Mouse (Mus musculus) limb, embryonic 10.5 days (tissue): ENCODE data around the gene Pou6f2. TPM values are rescaled to one million over a fixed set of nuclear protein-coding genes. Genes with fewer than 3 reads are reported as not detected.

Source experiments
- DNase-seq: peaks from one replicate; pipeline ENCODE4 v3.0.0-alpha.2; 2017; ENCODE audit warnings: low spot score
- H3K27ac ChIP-seq: fragments of 300-500 bp; sonication (generic); 2 replicates; pipeline ENCODE4 v1.5.1; 2016; ENCODE audit warnings: mild to moderate bottlenecking
- H3K27me3 ChIP-seq: fragments of 300-500 bp; sonication (generic); 2 replicates; pipeline ENCODE4 v1.6.1; 2016; ENCODE audit warnings: low read depth, mild to moderate bottlenecking; ENCODE audit not compliant: poor library complexity, severe bottlenecking
- H3K36me3 ChIP-seq: fragments of 300-500 bp; sonication (generic); 2 replicates; pipeline ENCODE4 v1.6.1; 2016; ENCODE audit warnings: mild to moderate bottlenecking, moderate library complexity
- H3K4me1 ChIP-seq: fragments of 300-500 bp; sonication (generic); 2 replicates; pipeline ENCODE4 v1.6.1; 2016
- H3K4me3 ChIP-seq: fragments of 300-500 bp; sonication (generic); 2 replicates; pipeline ENCODE4 v1.5.1; 2016; ENCODE audit warnings: mild to moderate bottlenecking, moderate library complexity
- H3K9me3 ChIP-seq: fragments of 300-500 bp; sonication (generic); replicated peaks from 2 replicates; pipeline ENCODE4 v1.6.1; 2016; ENCODE audit warnings: mild to moderate bottlenecking
- WGBS: fragments of 180-500 bp; shearing (Covaris S2); methylation state at CpG from one replicate; pipeline ENCODE4 v1.1.7; 2016; 5-methylcytosine and 5-hydroxymethylcytosine counted together
- polyA plus RNA-seq: library from polyadenylated mRNA; unstranded; fragments of >200 nt; fragmentation: Nextera tagmentation; extraction: Ambion mirVana; gene quantifications from 2 replicates; pipeline ENCODE4 v1.2.1, GENCODE M21; 2016

Gene Pou6f2
- polyA plus RNA-seq = 1.3 and 2.3 TPM in 2 replicates

DNA sequence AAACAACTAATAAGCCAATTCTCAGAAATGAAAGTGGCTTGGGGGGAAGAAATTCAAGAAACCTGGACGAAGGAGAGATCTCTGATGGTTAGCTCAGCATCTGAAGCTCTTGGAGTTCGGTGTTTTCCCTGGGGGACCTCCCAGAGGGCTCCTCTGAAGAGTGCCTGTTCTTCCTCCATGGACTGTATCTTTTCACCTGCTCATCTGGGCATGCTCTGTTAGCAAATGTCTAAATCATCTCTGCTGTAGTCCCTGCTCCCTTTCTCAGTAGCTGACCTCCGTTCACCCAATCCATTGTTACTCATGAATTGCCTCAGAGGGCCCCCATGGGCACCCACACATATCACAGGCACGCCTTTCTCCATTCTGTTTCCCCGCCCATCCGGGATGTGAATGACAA, at the start of gene Pou6f2:
TSS of gene Pou6f2 (minus strand) at position 101 of the 400 bp plus-strand sequence.
- Histone ChIP-seq H3K4me1 (peaks cover 6% of the 10 kb centered on the region), H3K27ac (no peak within 1 kb of the TSS), H3K9me3 (no peaks in the 10 kb centered on the region), H3K36me3 (no peaks in the 10 kb centered on the region), H3K27me3 (no peaks in the 10 kb centered on the region), H3K4me3 (no peak within 1 kb of the TSS)
- no peak for DNase-seq
- 85% methylated on average over 6 of the region's 6 CpGs for WGBS

DNA sequence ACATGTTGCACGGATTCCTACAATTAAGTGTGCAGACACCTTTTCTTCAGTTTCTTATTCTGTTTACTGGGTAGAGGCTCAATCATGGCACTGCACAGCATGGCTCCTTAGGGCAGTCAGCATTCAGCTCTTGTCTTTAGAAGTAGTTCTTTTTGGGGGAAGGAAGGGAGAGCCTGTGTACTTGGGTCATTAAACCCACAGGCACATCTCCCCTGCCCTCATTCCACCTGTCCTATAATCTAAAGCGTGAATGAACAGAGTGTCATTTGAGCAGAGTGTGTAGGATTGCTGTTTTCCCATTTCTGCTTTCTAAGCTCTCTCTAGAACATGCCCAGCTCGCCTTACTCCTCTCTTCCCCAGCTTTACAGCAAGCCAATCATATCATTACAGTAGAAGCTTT, 42.4 kb upstream of the Pou6f2 start:
- no peaks in the 10 kb centered on the region for H3K9me3 ChIP-seq
- 82% methylated on average over 3 of the region's 3 CpGs for WGBS
- H3K4me1 ChIP-seq = no peaks in the 10 kb centered on the region
- no peak overlapping the region for H3K27ac ChIP-seq
- H3K4me3 ChIP-seq = no peak overlapping the region
- no peaks in the 10 kb centered on the region for H3K36me3 ChIP-seq
- DNase-seq = no peak
- no peaks in the 10 kb centered on the region for H3K27me3 ChIP-seq

DNA sequence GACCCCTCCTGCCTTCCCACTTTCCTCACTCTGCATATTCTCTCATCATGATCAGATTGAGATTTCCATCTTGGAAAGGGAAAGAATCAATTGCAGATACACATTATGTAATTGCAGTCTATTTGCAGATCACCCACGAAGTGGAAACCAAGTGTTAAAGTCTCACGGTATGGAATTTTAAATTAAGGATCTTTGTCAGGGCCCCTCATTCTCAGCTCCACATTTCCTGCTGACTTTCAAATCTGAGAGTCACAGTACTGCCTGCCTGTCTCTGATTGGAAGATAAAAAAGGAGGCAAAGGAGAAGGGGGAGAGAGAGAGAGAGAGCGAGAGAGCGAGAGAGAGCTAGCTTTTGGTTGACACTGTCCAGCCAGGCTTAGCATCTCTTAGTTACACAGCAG, 9.8 kb downstream of the Pou6f2 start:
- WGBS = 90% methylated on average over 4 of the region's 4 CpGs
- Histone ChIP-seq H3K27me3 (no peaks in the 10 kb centered on the region), H3K36me3 (no peaks in the 10 kb centered on the region), H3K27ac (no peak overlapping the region), H3K9me3 (no peaks in the 10 kb centered on the region), H3K4me3 (no peak overlapping the region), H3K4me1 (no peaks in the 10 kb centered on the region)
- no peak for DNase-seq

DNA sequence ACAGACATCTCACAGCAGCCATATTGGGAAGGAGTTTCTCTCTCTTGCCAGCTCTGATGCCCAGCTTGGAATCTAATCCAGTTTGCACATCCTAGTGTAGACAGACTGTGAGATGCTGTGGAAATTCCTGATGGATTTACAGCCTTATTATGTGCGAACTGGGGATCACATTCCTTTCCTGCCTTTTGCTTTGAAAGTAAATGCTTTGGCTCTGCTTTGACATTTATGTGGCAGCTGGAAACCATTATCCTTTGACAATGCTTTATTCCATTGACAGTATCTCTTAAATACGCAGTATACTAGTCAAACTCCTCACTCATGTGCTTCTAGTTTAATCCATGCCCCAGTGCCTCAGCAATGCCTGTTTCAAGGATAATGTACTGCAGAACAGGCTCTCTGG, 34.1 kb downstream of the Pou6f2 start:
- H3K27ac ChIP-seq = no peak overlapping the region
- 7% methylated on average over 2 of the region's 2 CpGs for WGBS
- H3K4me3 ChIP-seq = no peak overlapping the region
- H3K36me3 ChIP-seq = no peaks in the 10 kb centered on the region
- H3K4me1 ChIP-seq = peaks cover 6% of the 10 kb centered on the region; the same call in 1 of the 2 replicates
- H3K27me3 ChIP-seq = no peaks in the 10 kb centered on the region
- H3K9me3 ChIP-seq = no peaks in the 10 kb centered on the region
- DNase-seq = no peak

DNA sequence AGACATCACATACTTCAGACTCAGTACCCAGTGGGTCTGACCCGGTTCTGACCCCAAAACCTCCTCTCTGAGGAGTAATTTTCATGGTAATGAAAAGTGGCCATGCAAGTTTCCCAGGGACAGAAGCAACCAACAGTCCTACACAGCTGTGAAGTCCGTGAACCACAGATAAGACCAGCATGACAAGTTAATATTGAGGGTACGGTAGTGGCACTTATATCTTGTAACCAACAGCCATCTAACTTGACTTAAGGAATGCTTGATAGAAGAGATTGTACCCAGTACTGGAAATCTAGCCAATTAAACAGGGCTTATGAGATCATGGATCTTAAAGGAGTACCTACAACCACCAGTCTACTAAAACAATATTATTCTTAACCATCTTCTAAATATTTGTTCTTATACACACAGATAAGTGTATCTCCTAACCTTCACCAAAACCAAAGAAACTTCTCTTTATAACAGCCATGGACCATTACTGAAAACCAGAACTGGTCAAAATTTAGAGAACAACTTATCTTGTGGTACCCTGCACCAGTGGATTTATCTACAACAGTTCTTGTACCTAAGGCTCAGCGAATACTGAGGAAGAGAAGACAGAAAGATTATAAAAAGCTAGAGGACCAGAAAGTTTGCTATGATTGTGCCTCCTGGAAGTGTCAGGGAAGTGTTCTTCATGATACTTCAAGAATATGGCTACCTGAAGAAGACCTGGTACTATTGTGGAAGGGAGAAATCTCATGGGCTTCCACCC, 52.7 kb downstream of the Pou6f2 start:
- 80% methylated on average over 4 of the region's 4 CpGs for WGBS
- no peak for DNase-seq
- Histone ChIP-seq H3K36me3 (no peaks in the 10 kb centered on the region), H3K4me3 (no peak overlapping the region), H3K27me3 (no peaks in the 10 kb centered on the region), H3K9me3 (no peaks in the 10 kb centered on the region), H3K4me1 (no peaks in the 10 kb centered on the region), H3K27ac (no peak overlapping the region)

DNA sequence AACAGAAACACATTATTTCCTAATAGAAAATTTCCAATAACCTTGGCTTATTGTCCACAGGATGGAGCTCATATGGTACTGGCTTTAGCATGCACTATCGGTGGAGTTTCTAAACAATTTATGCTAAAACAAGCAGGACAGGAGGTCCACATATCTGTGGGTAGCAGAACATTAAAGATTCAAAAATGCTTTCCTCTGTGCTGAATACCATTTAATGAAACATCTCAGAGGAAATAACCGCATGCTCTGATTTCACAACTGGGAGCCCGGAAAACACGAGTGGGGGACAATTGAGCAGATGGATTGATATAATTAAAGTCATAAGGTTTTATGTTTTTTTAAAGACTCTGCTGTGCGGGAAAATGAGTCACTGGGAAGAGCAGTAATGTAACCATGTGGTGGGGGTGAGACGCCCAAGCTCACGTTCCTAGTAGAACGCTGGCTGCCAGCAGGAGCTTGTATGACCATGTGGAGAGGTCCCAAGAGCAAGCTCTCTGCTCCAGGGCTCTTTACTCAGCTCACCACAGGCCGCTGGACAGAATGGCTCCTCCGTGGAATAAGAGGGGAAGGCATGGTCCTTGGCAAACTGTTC, 58.5 kb downstream of the Pou6f2 start:
- no peak overlapping the region for H3K4me3 ChIP-seq

DNA sequence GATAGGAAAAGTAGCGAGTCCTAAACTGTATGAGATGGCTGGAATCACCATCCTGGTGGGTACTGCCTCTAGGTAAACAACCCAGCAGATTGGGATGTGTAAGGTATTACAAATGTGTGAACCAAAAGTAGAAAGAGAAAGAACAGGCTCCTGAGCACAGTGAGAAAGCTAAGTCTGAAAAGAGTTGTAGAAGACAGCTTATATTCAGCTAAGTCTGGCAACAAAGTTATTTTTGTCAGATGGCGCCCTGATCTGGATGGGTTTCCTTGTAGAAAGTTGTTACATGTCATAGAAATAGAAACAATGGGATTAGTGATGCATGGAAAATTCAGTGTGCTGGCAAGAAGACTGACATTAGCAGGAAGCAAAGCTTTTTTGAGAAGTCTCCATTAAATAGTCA, 59.5 kb downstream of the Pou6f2 start:
- Histone ChIP-seq H3K4me3 (no peak overlapping the region), H3K9me3 (no peaks in the 10 kb centered on the region), H3K27ac (no peak overlapping the region), H3K36me3 (no peaks in the 10 kb centered on the region), H3K4me1 (no peaks in the 10 kb centered on the region), H3K27me3 (no peaks in the 10 kb centered on the region)
- 86% methylated on average over 2 of the region's 2 CpGs for WGBS
- DNase-seq = no peak

More for the DNA sequence above, 58.5 kb downstream of the Pou6f2 start:
- Histone ChIP-seq H3K4me1 (no peaks in the 10 kb centered on the region), H3K27me3 (no peaks in the 10 kb centered on the region), H3K9me3 (no peaks in the 10 kb centered on the region), H3K27ac (no peak overlapping the region), H3K36me3 (no peaks in the 10 kb centered on the region)
- no peak for DNase-seq
- WGBS = 80% methylated on average over 10 of the region's 10 CpGs

DNA sequence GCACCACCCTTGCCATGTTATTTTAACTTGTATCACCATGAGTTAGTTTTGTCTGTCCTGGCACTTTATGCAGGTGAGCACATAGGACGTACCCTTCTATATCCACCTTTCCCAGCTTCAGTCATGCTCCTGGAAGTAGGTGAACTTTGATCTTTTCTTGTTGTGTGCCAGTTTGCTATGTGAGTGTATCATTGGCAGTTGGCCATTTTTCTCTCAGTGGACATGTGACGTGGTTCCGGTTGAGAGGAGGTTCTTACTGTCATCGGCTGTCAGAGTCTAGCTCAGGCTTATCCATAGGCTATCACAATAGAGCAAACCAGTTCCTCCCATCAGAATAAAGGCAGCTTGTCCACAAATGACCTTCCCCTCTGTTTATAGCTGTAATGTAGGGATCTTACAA, 63.5 kb downstream of the Pou6f2 start:
- Histone ChIP-seq H3K4me1 (no peaks in the 10 kb centered on the region), H3K27ac (no peak overlapping the region), H3K27me3 (no peaks in the 10 kb centered on the region), H3K4me3 (no peak overlapping the region), H3K36me3 (no peaks in the 10 kb centered on the region), H3K9me3 (no peaks in the 10 kb centered on the region)
- DNase-seq = no peak
- 92% methylated on average over 4 of the region's 4 CpGs for WGBS

DNA sequence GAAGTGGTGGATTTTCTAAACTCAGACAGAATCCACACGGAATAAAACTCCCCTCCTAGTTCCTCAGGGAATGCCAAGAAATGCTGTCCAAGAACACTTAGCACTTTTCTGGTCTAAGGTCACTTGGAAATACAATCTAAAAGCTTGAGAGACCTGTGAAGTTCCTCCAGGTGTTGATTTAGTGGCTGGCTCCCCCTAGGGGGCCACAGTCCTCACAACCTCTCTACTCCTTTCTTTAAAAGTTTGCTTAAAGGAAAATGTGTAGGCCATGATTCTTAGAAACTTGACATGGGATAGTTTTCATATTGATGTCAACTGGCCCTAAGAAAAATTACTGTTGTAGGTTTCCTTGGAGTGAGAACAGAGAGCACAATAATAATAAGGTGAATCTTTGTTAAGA, 64.9 kb downstream of the Pou6f2 start:
- Histone ChIP-seq H3K4me3 (no peak overlapping the region), H3K4me1 (no peaks in the 10 kb centered on the region), H3K27me3 (no peaks in the 10 kb centered on the region), H3K27ac (no peak overlapping the region), H3K9me3 (no peaks in the 10 kb centered on the region), H3K36me3 (no peaks in the 10 kb centered on the region)
- WGBS = 45% methylated on average over 1 of the region's 1 CpGs
- no peak for DNase-seq

DNA sequence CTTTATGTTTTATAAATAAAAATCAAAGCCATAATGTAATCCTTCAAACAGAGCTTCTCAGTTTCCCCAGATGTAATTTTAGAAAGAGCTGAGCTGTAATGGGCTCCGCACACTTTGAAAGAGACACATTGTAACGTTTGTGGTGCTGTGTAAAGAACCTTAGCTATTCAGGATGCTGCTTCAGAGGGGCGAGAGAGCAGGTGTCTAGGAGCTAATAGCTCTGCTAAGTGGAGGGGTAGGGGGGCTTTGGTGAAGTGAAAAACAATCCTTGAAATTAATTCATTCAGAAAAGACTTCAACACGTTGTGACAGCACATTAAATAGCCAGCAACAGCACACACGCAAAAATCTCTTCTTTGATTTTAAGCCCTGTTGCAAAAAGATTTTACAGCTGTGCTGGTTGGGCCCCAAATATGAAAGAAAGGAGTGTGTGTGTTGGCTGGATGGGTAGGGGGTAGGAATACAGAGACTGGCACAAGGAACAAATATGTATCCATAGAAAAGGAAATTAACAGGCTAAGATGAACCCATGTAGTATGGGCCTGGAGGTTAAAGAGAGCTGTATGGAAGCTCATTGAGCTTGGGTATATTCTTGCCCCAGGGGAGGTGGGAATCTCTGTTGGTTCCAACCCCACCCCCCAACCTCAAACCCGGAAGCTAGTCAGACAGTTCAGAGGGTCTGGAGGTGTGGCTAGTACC, 73.4 kb downstream of the Pou6f2 start:
- DNase-seq = no peak
- Histone ChIP-seq H3K27ac (no peak overlapping the region), H3K9me3 (no peaks in the 10 kb centered on the region), H3K36me3 (no peaks in the 10 kb centered on the region), H3K4me1 (no peaks in the 10 kb centered on the region), H3K4me3 (no peak overlapping the region), H3K27me3 (no peaks in the 10 kb centered on the region)
- WGBS = 82% methylated on average over 6 of the region's 6 CpGs

DNA sequence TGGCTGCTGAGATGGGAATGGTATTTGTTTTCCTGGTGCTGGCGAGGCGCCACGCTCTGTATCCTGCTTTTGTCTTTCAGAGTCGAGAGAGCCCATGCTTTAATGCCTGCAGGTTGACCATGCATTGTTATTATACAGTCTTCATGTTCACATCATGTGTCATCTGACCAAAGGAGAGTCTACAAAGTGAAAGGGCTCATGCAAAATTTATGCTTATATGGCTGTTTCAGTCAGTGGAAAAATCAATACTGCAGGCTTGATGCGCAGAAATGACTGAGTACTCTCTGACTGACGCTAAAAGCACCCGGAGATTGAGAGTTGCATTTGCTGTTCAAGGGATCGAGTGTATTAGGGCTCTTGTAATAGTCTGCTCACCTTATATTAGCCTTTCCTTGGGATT, 74.1 kb downstream of the Pou6f2 start:
- H3K36me3 ChIP-seq = no peaks in the 10 kb centered on the region
- H3K4me1 ChIP-seq = no peaks in the 10 kb centered on the region
- no peak for DNase-seq
- WGBS = 88% methylated on average over 8 of the region's 8 CpGs
- no peak overlapping the region for H3K4me3 ChIP-seq
- H3K27ac ChIP-seq = no peak overlapping the region
- no peaks in the 10 kb centered on the region for H3K27me3 ChIP-seq
- H3K9me3 ChIP-seq = no peaks in the 10 kb centered on the region

DNA sequence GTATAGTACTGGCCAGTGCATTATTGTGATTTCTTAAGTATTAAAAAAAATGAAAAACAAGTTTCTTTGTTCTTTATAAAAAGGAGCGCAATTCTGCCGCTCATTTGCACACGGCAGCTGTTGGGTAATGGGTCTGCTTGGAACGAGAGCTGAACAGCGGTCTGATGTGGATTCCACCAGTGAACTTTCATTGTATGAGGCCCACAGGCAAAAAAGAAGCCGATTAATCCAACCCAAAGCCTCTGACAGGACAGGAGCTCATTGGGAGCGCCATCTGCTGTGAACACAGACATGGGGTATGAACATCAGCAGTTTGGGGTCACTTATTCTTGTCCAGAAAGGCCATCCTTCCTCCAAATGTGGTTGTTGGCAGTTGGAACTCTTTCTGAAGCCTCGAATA, 84.9 kb downstream of the Pou6f2 start:
- WGBS = 89% methylated on average over 8 of the region's 8 CpGs
- Histone ChIP-seq H3K27me3 (no peaks in the 10 kb centered on the region), H3K27ac (no peak overlapping the region), H3K36me3 (no peaks in the 10 kb centered on the region), H3K4me3 (no peak overlapping the region), H3K9me3 (no peaks in the 10 kb centered on the region), H3K4me1 (no peaks in the 10 kb centered on the region)
- DNase-seq = no peak

DNA sequence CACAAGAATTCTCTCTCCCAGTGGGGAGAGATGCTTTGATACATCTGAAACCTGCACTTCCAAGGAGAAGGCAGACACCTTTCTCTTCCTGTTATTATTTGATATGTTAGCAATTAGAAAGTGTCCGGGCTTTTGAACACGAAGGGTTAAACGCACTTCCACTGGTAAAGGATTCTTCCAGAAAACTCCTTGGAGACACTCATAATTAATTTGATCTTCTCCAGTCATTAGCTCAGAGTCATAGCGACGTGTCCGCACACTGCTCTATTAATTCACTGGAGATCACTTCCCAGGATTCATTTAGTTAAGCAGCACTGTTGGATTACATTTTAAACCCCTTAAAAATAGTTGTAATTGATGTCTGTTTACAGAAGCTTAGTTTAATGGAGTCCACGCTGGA, 88.5 kb downstream of the Pou6f2 start:
- H3K27me3 ChIP-seq = no peaks in the 10 kb centered on the region
- no peaks in the 10 kb centered on the region for H3K9me3 ChIP-seq
- no peak overlapping the region for H3K27ac ChIP-seq
- H3K4me3 ChIP-seq = no peak overlapping the region
- no peak for DNase-seq
- H3K36me3 ChIP-seq = no peaks in the 10 kb centered on the region
- 82% methylated on average over 7 of the region's 7 CpGs for WGBS
- no peaks in the 10 kb centered on the region for H3K4me1 ChIP-seq
